Mouse (Mus musculus) left cerebral cortex, postnatal 10 days (tissue): ENCODE measurements around the gene Washc4. TPM values are rescaled to one million over a fixed set of nuclear protein-coding genes. Genes with fewer than 3 reads are reported as not detected.
"Not testable (repeated sequence)": the region's sequence is repeated elsewhere in the genome, so short reads cannot be mapped to it uniquely, and the experiment has no call there.

ENCODE experiments used
- DNase-seq, 2 experiments: peaks; one replicate each; pipeline ENCODE4 v3.0.0; 2021 to 2022; ENCODE audit warnings: low spot score in 2 of 2, mixed read lengths in 1 of 2; ENCODE audit errors: extremely low spot score in 1 of 2
- intact Hi-C: fragments of 180-260 bp; cut with DNase I; formaldehyde crosslinking; loops from one replicate; pipeline ENCODE4 v1.15.1; 2025
- total RNA-seq, 2 experiments: library from RNA; stranded (reverse); gene quantifications; 2 replicates each; pipeline ENCODE4 v1.2.3; 2021

Gene Washc4
- total RNA-seq = 10 to 100 TPM; 20.9 to 21.3 TPM

DNA sequence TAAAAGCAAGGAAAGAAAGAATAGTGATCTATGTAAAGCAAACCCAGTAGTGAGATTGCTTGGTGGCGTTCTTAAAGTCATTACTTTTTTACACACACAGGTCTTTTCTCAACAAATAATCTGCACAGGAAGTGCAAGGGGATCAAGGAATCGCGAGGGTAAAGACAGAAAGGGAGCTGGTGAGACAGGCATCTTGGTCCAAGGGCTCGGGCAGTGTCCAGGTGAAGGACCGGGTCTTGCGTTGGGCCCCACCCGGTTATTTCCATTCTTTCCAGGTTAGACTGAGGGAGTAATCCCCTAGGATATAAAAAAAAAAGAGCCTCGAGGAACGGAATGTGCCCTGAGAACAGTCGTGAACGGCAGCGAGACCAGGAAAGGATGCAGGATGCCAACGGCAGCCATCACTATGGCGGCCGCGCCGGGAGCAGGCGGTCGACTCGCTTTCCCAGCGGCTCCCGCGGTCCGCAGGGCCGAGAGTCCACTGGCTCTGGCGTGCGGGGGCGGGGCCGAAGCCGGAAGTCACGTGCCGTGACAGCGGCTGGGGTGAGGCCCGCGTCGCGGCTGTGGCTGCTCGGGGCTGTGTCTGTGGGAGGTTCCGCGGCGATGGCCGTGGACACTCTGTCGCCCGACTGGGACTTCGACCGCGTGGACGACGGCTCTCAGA lies at the start of gene Washc4:
Gene Washc4 (plus strand): TSS at position 314 of the 664 bp plus-strand sequence.
- intact Hi-C loops = loop anchor here (5.0 kb wide), 1 partner anchor 181 kb away; the partner anchor contains the start of gene D10Wsu102e
- peak; percentile 93 to 99 for DNase-seq

DNA sequence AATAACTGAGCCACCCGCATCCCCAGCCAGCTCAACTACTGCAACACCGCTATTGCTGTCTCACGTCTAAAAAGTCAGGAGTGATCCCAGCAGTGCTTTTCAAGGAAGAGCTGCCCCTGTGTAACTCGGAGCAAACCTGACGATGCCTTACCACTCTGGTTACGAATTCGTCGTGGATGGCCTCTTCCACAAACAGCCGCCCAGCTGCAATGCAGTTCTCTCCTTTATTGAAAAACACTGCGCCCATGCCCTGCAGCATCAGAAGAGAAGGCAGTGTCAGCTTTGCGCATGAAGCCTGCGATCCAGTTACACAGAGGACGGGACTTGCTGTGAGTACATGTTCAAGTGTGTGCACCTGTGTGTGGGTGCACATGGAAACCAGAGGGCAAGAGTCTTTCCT lies 46.2 kb upstream of the Washc4 start:
- intact Hi-C loops = no loop called here
- no peak for DNase-seq

- intact Hi-C loops = no loop called here
- DNase-seq = peak in 1 of 2 experiments; percentile 3
Observed at GRCm38 (mm10) chr10:83508962-83509660, 34.4 kb upstream of the Washc4 start.

DNA sequence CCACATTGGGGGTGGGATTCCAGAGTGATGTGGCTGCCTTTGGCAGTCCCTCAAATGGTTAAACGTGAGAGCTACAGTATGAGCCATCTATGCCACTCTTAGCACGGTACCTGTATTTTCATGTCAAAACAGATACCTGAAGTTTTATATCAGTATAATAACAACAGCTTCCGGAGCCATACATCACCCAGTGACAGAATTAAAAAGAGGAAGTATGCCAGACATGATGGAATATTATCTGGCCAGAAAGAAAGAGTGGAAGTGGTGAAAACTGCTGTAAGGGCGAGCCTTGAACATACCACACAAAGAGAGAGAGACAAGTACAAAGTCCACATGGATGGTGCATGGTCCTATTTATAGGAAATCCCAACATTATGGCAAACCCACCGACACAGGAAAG lies 32.2 kb upstream of the Washc4 start:
- intact Hi-C loops = no loop called here
- no peak for DNase-seq

DNA sequence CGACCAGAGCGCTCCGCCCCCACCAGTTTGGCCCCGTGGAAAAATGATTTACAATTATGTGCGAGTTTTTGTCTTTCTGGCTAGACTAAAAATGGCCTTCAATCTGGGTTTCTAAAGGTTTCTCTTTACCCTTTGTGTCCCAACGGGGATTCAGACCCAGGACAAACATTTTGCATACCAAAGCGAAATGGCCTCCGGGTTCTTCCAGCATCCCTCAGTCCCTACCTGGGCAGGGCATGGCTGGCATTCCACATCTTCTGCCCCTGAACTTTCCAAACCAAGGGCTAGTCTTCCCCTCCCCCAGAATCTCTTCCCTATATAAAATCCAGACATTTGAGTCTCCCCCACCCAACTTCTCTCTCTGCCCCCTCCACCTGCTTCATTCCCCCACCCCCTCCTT lies 29.8 kb upstream of the Washc4 start:
- intact Hi-C loops = no loop called here
- DNase-seq = no peak

GRCm38 (mm10) chr10:83520990-83521389 lies 22.6 kb upstream of the Washc4 start:
- intact Hi-C loops = no loop called here
- DNase-seq = no peak

- DNase-seq, intact Hi-C loops: not testable (repeated sequence)
Observed at GRCm38 (mm10) chr10:83524238-83524637, 19.3 kb upstream of the Washc4 start.

DNA sequence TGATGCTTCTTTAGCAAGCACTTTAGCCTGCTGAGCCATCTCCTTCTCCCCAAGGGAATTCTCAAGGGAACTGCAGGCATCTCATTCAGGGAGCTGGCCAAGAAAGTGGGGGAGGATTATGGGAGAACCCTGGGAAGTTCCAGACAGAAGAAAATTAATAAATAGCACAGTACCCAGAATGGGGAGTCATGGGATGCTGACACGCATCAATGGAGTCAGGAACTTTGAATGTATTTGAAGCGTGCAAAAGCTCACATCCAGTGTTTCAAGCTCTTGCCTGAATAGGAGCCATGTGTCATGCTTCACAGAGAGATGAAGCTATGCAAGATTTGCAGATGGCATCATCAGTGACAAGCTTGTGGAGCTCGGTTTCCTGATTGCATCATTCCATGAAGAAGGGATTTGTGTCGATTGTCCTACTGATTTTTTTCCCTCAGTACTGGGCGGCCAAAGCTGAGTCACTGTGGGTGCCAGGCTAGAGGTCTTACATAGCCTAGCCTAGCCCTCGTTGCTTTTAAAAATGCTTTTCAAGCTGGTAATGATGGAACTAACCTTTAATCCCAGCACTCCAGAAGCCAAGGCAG lies 13.1 kb upstream of the Washc4 start:
- no peak for DNase-seq
- intact Hi-C loops = no loop called here

GRCm38 (mm10) chr10:83533258-83533909 lies 10.2 kb upstream of the Washc4 start:
- intact Hi-C loops = no loop called here
- DNase-seq = peak; percentile 59 to 78

- DNase-seq = peak; percentile 8 to 80
- intact Hi-C loops = no loop called here
Observed at GRCm38 (mm10) chr10:83533910-83534283, 9.7 kb upstream of the Washc4 start, which contains the start of gene Aldh1l2. Gene Aldh1l2, minus strand, starts transcription at chr10:83534140.

DNA sequence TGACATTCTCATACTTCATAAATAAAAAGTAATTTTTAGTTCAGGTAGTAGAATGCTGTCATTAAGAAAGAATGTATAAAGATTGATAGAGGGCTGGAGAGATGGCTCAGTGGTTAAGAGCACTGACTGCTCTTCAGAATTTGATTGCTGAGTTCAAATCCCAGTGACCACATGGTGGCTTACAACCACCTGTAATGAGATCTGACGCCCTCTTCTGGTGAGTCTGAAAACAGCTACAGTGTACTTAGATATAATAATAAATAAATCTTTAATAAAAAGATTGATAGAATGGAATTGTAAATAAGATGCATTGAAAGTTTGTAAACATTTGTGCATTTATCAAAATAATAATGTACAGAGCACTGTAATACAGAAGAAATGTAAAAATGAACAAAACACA lies 7.1 kb upstream of the Washc4 start:
- intact Hi-C loops = no loop called here

DNA sequence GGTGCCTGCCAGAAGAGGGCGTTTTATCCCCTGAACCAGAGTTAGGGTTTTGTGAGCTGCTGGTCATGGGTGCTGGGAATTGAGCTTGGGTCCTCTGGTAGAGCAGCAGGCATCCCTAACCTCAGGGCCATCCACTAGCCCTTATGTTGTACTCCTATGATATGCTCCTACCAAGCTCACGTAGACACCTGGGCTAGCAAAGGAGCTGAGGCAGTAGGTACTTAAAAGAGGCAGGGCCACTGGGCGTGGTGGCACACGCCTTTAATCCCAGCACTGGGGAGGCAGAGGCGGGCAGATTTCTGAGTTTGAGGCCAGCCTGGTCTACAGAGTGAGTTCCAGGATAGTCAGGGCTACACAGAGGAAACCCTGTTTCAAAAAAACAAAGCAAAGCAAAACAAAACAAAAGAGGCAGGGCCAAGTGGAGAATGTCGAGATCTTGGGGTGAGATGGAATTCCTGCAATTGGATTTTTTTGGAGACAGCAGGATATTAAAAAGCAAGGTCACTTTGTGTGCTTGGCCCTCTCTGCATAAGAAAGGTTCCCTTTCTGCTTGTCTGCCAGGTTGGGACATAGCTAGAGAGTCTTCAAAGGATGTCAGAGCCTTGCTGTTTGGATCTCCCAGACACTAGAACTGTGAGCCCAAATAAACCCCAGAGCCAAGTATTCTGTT lies 4.1 kb upstream of the Washc4 start:
- intact Hi-C loops = no loop called here
- no peak for DNase-seq

More for the DNA sequence above, 7.1 kb upstream of the Washc4 start:
- no peak for DNase-seq

DNA sequence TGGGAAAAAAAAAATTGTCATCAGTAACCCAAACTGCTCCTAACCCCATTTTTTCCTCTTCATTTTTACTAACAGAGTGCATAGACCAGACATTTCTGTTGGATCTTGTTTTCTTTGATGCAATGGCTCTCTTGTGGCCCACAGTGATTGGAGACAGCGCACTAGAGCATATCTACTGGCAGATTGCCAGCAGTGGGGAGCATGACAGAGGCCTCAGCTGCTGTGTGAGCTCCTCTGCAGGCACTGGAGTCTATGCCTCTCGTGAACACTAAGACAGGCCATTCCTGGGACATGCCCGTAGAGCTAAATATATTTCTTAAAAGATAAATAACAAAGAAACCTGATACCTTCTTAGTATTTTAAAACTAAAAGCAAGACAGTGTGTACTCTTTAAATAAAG lies 3.5 kb upstream of the Washc4 start:
- no peak for DNase-seq
- intact Hi-C loops = loop anchor here (5.0 kb wide), 1 partner anchor 178 kb away; the partner anchor contains the start of gene D10Wsu102e

DNA sequence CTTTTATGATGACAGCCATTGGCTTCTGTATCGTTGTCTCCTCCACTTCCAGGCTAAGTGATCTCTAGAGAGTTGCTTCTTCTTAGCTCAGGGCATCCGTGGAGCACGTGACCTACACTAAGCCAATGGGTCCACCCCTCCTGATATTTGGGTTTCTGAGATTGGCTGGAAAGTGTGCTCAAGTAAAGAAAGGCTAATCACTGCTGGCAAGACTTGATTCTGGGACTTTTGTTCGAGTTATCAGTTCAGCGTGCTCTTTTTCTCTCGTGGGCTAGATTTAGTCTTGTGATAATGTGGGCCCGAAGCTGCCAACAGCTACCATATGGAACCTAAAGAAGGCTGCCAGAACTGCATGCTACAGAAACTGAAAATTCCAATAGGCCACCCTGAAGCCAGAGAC lies 1.3 kb upstream of the Washc4 start:
- intact Hi-C loops = loop anchor here (5.0 kb wide), 1 partner anchor 180 kb away; the partner anchor contains the start of gene D10Wsu102e
- peak in 1 of 2 experiments; percentile 27 for DNase-seq

DNA sequence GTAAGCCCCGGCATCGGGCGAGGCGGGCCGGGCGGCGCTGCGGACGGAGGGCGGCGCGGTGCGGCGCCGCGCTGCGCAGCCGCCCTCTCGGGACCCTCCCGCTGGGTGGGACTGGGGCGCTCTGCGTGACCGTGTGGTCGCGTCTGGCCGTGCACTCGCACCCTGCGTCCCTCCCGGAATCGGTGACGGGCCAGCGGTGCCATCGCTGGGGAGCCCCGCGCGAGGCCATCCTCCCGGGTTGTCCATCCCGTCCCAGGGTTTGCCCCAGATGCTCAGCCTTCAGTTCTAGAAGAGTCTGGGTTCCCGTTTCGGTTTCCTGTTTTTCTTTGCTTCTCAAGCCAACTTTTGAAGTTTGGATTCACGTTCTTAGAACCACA lies 539 bp downstream of the Washc4 start:
- intact Hi-C loops = loop anchor here (5.0 kb wide), 1 partner anchor 182 kb away; the partner anchor contains the start of gene D10Wsu102e

DNA sequence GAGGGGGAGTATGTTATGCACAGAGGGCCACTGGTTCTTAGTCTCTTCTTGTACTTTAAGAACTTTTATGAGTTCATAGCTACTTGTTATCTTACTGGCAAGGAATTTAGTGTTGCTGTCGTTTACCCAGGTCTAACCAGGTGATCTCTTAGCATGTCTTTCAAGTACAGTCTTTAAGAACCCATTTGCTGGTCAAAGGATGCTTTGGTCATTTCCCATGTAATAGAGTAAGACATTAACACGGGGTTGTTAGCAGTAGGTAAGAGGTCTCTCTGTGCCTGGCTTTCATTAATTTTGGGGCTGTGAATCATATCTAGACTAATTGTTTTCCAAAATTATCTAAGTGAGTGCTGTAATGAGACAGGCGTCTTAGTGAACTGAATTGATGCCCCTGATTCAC lies 1.8 kb downstream of the Washc4 start:
- intact Hi-C loops = no loop called here
- DNase-seq = no peak

More for the DNA sequence above, 539 bp downstream of the Washc4 start:
- DNase-seq = no peak

- DNase-seq = no peak
- intact Hi-C loops = no loop called here
Observed at GRCm38 (mm10) chr10:83563005-83563404, 19.5 kb downstream of the Washc4 start.

- no peak for DNase-seq
- intact Hi-C loops = no loop called here
Observed at GRCm38 (mm10) chr10:83565449-83566441, 22.2 kb downstream of the Washc4 start.
